Mouse (Mus musculus): Measurements from ENCODE around the gene Smoc2.

DNA sequence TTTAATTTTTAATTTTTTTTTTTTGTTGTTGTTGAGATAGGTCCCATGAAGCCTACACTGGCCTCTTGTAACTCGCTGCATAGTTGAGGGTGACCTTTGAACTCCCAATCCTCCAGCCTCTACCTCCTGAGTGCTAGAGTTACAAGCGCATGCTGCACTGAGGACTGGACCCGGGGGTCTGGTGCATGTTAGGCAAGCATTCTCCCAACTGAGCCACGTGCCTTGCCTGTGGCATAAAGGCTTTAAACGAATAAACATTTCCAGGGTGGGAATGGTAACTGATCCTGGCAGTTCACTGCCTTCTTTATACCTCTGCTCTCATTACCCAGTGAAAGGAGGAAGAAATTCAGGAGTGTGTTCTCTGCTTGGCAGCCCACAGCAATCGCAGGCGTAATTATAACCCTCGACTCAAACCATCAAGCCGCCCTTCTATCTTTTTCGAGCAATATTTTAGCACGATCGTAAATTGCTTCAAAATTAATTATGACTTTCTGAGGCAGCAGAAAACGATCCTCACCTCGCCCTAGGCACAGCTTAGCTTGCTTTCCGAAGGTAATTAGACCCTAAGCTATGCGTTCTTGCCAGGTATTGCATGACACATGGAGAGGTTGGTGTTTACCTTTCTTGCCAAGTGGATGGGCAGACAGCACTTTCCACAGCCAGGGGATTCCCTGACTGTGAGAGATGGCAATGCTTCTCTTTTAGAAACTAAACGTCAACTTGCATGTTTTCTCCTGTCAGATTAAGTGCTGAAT is 99.6 kb downstream of the Smoc2 start:
- TF ChIP-seq CTCF (IDR thresholded peaks at IDR 0.05; ENCODE audit: borderline replicate concordance, extremely low read depth, insufficient read depth, insufficient read length) (no peak), POLR2A (IDR thresholded peaks at IDR 0.05; ENCODE audit: borderline replicate concordance, extremely low read depth, insufficient read depth, insufficient read length, poor library complexity, severe bottlenecking) (no peak)
